Mouse (Mus musculus): ENCODE results near the gene Gm38431. TPM values are rescaled to one million over a fixed set of nuclear protein-coding genes. Genes with fewer than 3 reads are reported as not detected.

Gene Gm38431
- polyA plus RNA-seq, 1 experiment from 2014 or later: 4.1 TPM

DNA sequence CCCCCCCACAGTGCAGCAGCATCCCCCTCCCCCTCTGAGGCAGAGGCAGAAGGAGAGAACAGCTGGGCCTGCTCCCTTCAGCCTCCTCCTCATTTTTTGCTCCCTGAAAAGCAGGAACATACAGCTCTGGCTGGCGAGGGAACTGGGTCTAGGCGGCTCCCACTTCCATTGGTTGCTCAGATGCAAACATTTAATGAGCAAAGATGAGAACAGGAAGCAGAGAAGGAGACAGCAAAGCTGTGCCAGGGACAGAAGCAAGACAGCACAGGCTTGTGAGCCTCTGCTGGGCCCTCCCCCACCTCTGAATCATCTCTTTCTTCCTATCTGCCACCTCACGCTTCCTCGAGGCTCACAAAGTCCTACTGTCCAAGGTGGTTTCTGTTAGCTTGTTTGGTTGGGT lies 50.5 kb downstream of the Gm38431 start:
- no peak for ATAC-seq (ENCODE audit: insufficient number of reproducible peaks, low FRiP score, low TSS enrichment, low read depth)
- WGBS: 52% methylated on average over 4 of the region's 4 CpGs
- Histone ChIP-seq H3K9me3 (ENCODE audit: control insufficient read depth, low read length) (no peaks in the 10 kb centered on the region), H3K4me1 (ENCODE audit: control insufficient read depth, insufficient read depth, low read length) (peaks cover 8% of the 10 kb centered on the region), H3K36me3 (ENCODE audit: control insufficient read depth, insufficient read depth, low read length) (no peaks in the 10 kb centered on the region), H3K4me3 (ENCODE audit: low read depth, low read length) (no peak overlapping the region), H3K27me3 (ENCODE audit: control insufficient read depth, insufficient read depth, low read length) (peaks cover 35% of the 10 kb centered on the region), H3K9ac (ENCODE audit: low read length) (no peak overlapping the region), H3K4me2 (ENCODE audit: low read depth, severe bottlenecking) (no peak overlapping the region), H3K27ac (replicated peaks; ENCODE audit: low read depth, low read length) (no peak overlapping the region)
- no peak for DNase-seq (ENCODE audit: low spot score)

DNA sequence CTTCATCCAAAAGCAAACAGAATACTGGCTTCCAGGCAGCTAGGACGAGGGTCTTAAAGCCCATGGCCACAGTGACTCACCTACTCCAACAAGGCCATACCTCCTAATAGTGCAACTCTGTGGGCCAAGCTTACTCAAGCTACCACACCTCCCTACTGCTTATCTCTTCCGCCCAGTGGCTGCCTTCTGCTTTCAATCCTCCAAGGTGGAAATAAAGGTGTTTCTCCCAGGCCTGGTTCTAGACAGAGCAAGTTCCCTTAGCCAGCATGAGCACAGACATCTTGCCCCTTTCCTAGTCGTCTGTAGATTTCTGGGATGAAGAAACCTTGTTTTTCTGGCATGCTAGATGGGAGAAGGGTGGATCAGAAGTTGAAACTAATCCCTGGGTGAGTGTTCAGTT lies 52.0 kb downstream of the Gm38431 start:
- ATAC-seq (ENCODE audit: insufficient number of reproducible peaks, low FRiP score, low TSS enrichment, low read depth) (no peak), DNase-seq (ENCODE audit: low spot score) (no peak)
- H3K4me3 ChIP-seq (ENCODE audit: low read depth, low read length): no peak overlapping the region
- peaks cover 50% of the 10 kb centered on the region for H3K27me3 ChIP-seq (ENCODE audit: control insufficient read depth, insufficient read depth, low read length)
- 75% methylated on average over 3 of the region's 3 CpGs for WGBS
- no peak overlapping the region for H3K27ac ChIP-seq (replicated peaks; ENCODE audit: low read depth, low read length)
- no peak overlapping the region for H3K4me2 ChIP-seq (ENCODE audit: low read depth, severe bottlenecking)
- H3K36me3 ChIP-seq (ENCODE audit: control insufficient read depth, insufficient read depth, low read length): no peaks in the 10 kb centered on the region
- no peaks in the 10 kb centered on the region for H3K9me3 ChIP-seq (ENCODE audit: control insufficient read depth, low read length)
- peaks cover 10% of the 10 kb centered on the region for H3K4me1 ChIP-seq (ENCODE audit: control insufficient read depth, insufficient read depth, low read length)
- H3K9ac ChIP-seq (ENCODE audit: low read length): no peak overlapping the region

DNA sequence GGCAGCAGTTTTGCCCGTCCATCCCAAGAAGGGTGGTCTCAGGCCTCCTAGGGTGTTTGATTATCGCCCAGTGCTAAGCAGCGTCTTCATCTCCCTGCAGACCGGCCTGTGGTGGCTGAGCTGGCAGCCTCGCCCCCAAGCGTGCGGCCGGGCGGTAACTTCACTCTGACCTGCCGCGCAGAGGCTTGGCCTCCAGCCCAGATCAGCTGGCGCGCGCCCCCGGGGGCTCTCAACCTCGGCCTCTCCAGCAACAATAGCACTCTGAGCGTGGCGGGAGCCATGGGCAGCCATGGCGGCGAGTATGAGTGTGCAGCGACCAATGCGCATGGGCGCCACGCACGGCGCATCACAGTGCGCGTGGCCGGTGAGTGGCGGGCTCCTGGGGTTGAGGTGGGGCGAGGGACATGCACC lies 54.3 kb downstream of the Gm38431 start:
- no peaks in the 10 kb centered on the region for H3K36me3 ChIP-seq (ENCODE audit: control insufficient read depth, insufficient read depth, low read length)
- peak overlapping the region; percentile 66 for H3K4me2 ChIP-seq (ENCODE audit: low read depth, severe bottlenecking)
- H3K9ac ChIP-seq (ENCODE audit: low read length): peak overlapping the region; percentile 55
- H3K4me1 ChIP-seq (ENCODE audit: control insufficient read depth, insufficient read depth, low read length): peaks cover 24% of the 10 kb centered on the region
- H3K4me3 ChIP-seq (ENCODE audit: low read depth, low read length): peak overlapping the region; percentile 34
- no peak overlapping the region for H3K27ac ChIP-seq (replicated peaks; ENCODE audit: low read depth, low read length)
- peaks cover 72% of the 10 kb centered on the region for H3K27me3 ChIP-seq (ENCODE audit: control insufficient read depth, insufficient read depth, low read length)
- 3% methylated on average over 31 of the region's 31 CpGs for WGBS
- DNase-seq (ENCODE audit: low spot score): peak; percentile 50
- no peaks in the 10 kb centered on the region for H3K9me3 ChIP-seq (ENCODE audit: control insufficient read depth, low read length)
- ATAC-seq (ENCODE audit: insufficient number of reproducible peaks, low FRiP score, low TSS enrichment, low read depth): no peak

DNA sequence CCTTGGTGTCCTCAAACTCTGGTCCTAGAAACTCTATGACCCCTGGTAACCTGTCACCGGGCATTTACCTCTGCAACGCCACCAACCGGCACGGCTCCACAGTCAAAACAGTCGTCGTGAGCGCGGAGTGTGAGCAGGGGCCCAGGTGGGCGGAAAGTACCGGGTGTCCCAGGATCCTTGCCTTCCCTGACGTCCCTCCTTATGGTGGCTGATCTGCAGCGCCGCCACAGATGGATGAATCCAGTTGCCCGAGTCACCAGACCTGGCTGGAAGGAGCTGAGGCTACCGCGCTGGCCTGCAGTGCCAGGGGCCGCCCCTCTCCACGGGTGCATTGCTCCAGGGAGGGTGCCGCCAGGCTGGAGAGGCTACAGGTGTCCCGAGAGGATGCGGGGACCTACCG lies 55.1 kb downstream of the Gm38431 start:
- H3K4me1 ChIP-seq (ENCODE audit: control insufficient read depth, insufficient read depth, low read length): peaks cover 24% of the 10 kb centered on the region
- no peak overlapping the region for H3K4me2 ChIP-seq (ENCODE audit: low read depth, severe bottlenecking)
- no peak for ATAC-seq (ENCODE audit: insufficient number of reproducible peaks, low FRiP score, low TSS enrichment, low read depth)
- WGBS: 3% methylated on average over 22 of the region's 22 CpGs
- H3K36me3 ChIP-seq (ENCODE audit: control insufficient read depth, insufficient read depth, low read length): no peaks in the 10 kb centered on the region
- no peak overlapping the region for H3K4me3 ChIP-seq (ENCODE audit: low read depth, low read length)
- H3K27me3 ChIP-seq (ENCODE audit: control insufficient read depth, insufficient read depth, low read length): peaks cover 80% of the 10 kb centered on the region
- no peaks in the 10 kb centered on the region for H3K9me3 ChIP-seq (ENCODE audit: control insufficient read depth, low read length)
- H3K27ac ChIP-seq (replicated peaks; ENCODE audit: low read depth, low read length): no peak overlapping the region
- DNase-seq (ENCODE audit: low spot score): peak; percentile 43
- no peak overlapping the region for H3K9ac ChIP-seq (ENCODE audit: low read length)

DNA sequence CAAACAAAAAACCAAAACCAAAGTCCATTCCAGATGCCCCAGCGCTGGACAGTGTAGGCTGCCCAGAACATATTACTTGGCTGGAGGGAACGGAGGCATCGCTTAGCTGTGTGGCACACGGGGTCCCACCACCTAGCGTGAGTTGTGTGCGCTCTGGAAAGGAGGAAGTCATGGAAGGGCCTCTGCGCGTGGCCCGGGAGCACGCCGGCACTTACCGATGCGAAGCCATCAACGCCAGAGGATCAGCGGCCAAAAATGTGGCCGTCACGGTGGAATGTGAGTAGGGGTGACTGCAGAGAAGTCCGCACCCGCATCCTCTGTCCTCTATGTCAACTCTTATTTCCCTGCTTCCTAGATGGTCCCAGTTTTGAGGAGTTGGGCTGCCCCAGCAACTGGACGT lies 55.6 kb downstream of the Gm38431 start:
- no peak for ATAC-seq (ENCODE audit: insufficient number of reproducible peaks, low FRiP score, low TSS enrichment, low read depth)
- Histone ChIP-seq H3K36me3 (ENCODE audit: control insufficient read depth, insufficient read depth, low read length) (no peaks in the 10 kb centered on the region), H3K9ac (ENCODE audit: low read length) (no peak overlapping the region), H3K4me1 (ENCODE audit: control insufficient read depth, insufficient read depth, low read length) (peaks cover 25% of the 10 kb centered on the region), H3K4me2 (ENCODE audit: low read depth, severe bottlenecking) (no peak overlapping the region), H3K4me3 (ENCODE audit: low read depth, low read length) (no peak overlapping the region), H3K27me3 (ENCODE audit: control insufficient read depth, insufficient read depth, low read length) (peaks cover 82% of the 10 kb centered on the region), H3K27ac (replicated peaks; ENCODE audit: low read depth, low read length) (no peak overlapping the region), H3K9me3 (ENCODE audit: control insufficient read depth, low read length) (no peaks in the 10 kb centered on the region)
- WGBS: 7% methylated on average over 20 of the region's 20 CpGs
- no peak for DNase-seq (ENCODE audit: low spot score)

DNA sequence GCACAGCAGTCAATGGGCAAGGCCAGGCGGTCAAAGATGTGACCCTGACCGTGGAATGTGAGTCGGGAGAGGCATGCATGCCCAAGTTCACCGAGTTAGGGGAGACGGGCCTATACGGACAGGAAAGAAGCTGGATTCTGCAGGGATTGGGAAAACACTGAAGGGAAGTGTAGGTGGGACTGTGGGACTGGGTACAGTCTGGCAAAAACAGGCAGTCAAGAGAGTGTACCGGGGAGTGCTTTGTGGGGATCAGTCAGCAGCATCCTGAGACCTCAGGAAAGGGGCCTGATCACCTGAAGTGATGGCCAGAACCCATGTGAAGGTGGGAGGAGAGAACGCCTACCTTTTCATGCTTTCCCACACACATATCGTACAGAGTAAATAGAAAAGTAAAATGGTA lies 56.2 kb downstream of the Gm38431 start:
- no peak overlapping the region for H3K4me3 ChIP-seq (ENCODE audit: low read depth, low read length)
- 21% methylated on average over 9 of the region's 9 CpGs for WGBS

DNA sequence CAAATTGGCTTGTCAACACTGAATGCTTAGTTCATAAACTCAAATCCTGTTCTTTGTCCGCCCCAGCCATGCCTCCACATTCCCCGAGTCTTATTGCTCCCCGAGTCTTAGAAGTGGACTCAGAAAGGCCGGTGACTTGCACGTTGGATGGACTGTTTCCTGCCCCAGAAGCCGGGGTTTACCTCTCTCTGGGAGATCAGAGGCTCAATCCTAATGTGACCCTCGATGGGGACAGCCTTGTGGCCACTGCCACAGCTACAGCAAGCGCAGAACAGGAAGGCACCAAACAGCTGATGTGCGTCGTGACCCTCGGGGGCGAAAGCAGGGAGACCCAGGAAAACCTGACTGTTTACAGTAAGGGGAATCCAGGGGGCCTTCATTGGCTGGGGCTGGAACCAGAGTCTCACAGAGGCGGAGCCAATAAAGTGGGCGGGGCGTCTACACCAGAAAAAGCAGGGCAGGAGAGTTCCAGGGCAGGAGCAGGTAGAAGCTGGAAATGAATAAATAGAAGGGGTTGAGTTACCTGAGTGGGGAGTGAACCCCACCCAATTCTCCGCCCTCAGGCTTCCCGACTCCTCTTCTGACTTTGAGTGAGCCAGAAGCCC lies 57.2 kb downstream of the Gm38431 start:
- no peak for ATAC-seq (ENCODE audit: insufficient number of reproducible peaks, low FRiP score, low TSS enrichment, low read depth)
- peaks cover 31% of the 10 kb centered on the region for H3K4me1 ChIP-seq (ENCODE audit: control insufficient read depth, insufficient read depth, low read length)
- peaks cover 89% of the 10 kb centered on the region for H3K27me3 ChIP-seq (ENCODE audit: control insufficient read depth, insufficient read depth, low read length)
- H3K36me3 ChIP-seq (ENCODE audit: control insufficient read depth, insufficient read depth, low read length): no peaks in the 10 kb centered on the region
- no peak overlapping the region for H3K4me3 ChIP-seq (ENCODE audit: low read depth, low read length)
- 4% methylated on average over 17 of the region's 17 CpGs for WGBS
- H3K9ac ChIP-seq (ENCODE audit: low read length): no peak overlapping the region
- H3K27ac ChIP-seq (replicated peaks; ENCODE audit: low read depth, low read length): no peak overlapping the region
- no peak overlapping the region for H3K4me2 ChIP-seq (ENCODE audit: low read depth, severe bottlenecking)
- peak; percentile 65 for DNase-seq (ENCODE audit: low spot score)
- H3K9me3 ChIP-seq (ENCODE audit: control insufficient read depth, low read length): no peaks in the 10 kb centered on the region

More for the DNA sequence above, 56.2 kb downstream of the Gm38431 start:
- Histone ChIP-seq H3K27me3 (ENCODE audit: control insufficient read depth, insufficient read depth, low read length) (peaks cover 84% of the 10 kb centered on the region), H3K36me3 (ENCODE audit: control insufficient read depth, insufficient read depth, low read length) (no peaks in the 10 kb centered on the region), H3K4me1 (ENCODE audit: control insufficient read depth, insufficient read depth, low read length) (peaks cover 27% of the 10 kb centered on the region), H3K9ac (ENCODE audit: low read length) (no peak overlapping the region), H3K9me3 (ENCODE audit: control insufficient read depth, low read length) (no peaks in the 10 kb centered on the region), H3K27ac (replicated peaks; ENCODE audit: low read depth, low read length) (no peak overlapping the region), H3K4me2 (ENCODE audit: low read depth, severe bottlenecking) (no peak overlapping the region)
- no peak for ATAC-seq (ENCODE audit: insufficient number of reproducible peaks, low FRiP score, low TSS enrichment, low read depth)
- DNase-seq (ENCODE audit: low spot score): no peak

DNA sequence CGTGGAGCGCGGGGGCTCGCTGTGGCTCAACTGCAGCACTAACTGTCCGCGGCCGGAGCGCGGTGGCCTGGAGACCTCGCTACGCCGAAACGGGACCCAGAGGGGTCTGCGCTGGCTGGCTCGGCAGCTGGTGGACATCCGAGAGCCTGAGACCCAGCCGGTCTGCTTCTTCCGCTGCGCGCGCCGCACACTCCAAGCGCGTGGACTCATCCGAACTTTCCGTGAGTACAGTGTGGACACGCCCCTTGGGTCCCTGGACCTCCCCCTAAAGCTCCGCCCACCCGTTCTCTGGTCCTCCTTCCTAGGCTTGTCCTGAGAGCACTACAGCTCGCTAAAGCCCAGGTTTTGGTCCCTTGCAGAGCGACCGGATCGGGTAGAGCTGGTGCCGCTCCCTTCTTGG lies 58.7 kb downstream of the Gm38431 start:
- ATAC-seq (ENCODE audit: insufficient number of reproducible peaks, low FRiP score, low TSS enrichment, low read depth): peak; percentile 42
- H3K27ac ChIP-seq (replicated peaks; ENCODE audit: low read depth, low read length): no peak overlapping the region

DNA sequence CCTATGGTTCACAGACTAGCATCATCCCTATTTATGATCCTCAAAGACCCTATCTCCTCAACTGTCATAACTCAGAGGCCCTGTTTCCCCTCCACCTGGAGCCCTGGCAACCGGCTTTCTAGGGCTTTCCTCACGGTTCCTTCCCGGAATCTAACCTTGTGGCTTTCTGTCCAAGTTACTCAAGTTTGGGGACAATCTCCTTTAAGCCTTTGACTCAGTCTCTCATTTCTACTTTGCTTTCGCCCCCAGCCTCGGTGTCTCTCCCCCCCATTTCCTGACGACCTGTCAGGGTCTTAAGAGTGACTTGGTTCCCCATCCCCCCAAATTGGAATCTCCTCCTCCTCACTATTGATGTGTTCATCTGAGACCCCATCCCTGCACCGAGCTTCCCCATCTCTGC lies 59.3 kb downstream of the Gm38431 start:
- peaks cover 30% of the 10 kb centered on the region for H3K4me1 ChIP-seq (ENCODE audit: control insufficient read depth, insufficient read depth, low read length)

More for the DNA sequence above, 58.7 kb downstream of the Gm38431 start:
- Histone ChIP-seq H3K27me3 (ENCODE audit: control insufficient read depth, insufficient read depth, low read length) (peaks cover 88% of the 10 kb centered on the region), H3K4me3 (ENCODE audit: low read depth, low read length) (peak overlapping the region; percentile 38), H3K4me1 (ENCODE audit: control insufficient read depth, insufficient read depth, low read length) (peaks cover 32% of the 10 kb centered on the region), H3K4me2 (ENCODE audit: low read depth, severe bottlenecking) (peak overlapping the region; percentile 76), H3K9me3 (ENCODE audit: control insufficient read depth, low read length) (no peaks in the 10 kb centered on the region), H3K36me3 (ENCODE audit: control insufficient read depth, insufficient read depth, low read length) (no peaks in the 10 kb centered on the region), H3K9ac (ENCODE audit: low read length) (peak overlapping the region; percentile 30)
- WGBS: under 1% methylated on average over 31 of the region's 34 CpGs
- DNase-seq (ENCODE audit: low spot score): peak; percentile 86

More for the DNA sequence above, 59.3 kb downstream of the Gm38431 start:
- Histone ChIP-seq H3K27me3 (ENCODE audit: control insufficient read depth, insufficient read depth, low read length) (peaks cover 81% of the 10 kb centered on the region), H3K36me3 (ENCODE audit: control insufficient read depth, insufficient read depth, low read length) (no peaks in the 10 kb centered on the region), H3K4me3 (ENCODE audit: low read depth, low read length) (peak overlapping the region; percentile 38), H3K9me3 (ENCODE audit: control insufficient read depth, low read length) (no peaks in the 10 kb centered on the region), H3K9ac (ENCODE audit: low read length) (no peak overlapping the region), H3K27ac (replicated peaks; ENCODE audit: low read depth, low read length) (no peak overlapping the region), H3K4me2 (ENCODE audit: low read depth, severe bottlenecking) (peak overlapping the region; percentile 79)
- DNase-seq (ENCODE audit: low spot score) (no peak), ATAC-seq (ENCODE audit: insufficient number of reproducible peaks, low FRiP score, low TSS enrichment, low read depth) (no peak)
- WGBS: 4% methylated on average over 7 of the region's 7 CpGs
